ENCODE assay signal across 8 mouse cellular contexts in the genomic region with DNA sequence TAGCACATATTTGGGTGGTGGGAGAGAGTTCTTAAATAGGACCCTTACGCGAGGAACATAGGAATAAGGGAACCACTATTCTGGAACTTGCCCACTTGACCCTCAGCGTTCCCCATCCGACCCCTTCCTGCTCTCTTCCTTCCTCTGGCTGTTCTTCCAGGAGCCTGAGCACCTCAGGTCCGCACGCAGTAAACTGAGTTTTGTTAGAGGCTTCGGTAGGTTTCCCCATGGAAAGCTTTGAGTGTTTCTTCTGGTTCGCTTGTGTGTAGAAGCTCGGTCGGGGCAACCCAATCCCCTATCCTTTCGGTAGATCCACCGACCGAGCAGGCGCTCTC. TPM values are rescaled to one million over a fixed set of nuclear protein-coding genes. Genes with fewer than 3 reads are reported as not detected.
A peak's percentile ranks its signal among the peaks of the same experiment; 100 is the strongest.
DNase-seq lines count a peak whose midpoint lies in the region; ATAC-seq and TF ChIP-seq lines count a peak whose summit lies in the region.
"Had no signal": no experiment of that assay in that cellular context is flagged by ENCODE, and none has a peak within 500 bp of the region (broad histone marks: within the 10 kb centered on the region; RNA-seq: fewer than 3 reads in every experiment).

No protein-coding gene starts in this region.

- no peak for DNase-seq in lung, embryonic 14.5 days
- DNase-seq in lung, postnatal 36 days = no peak
- no peak for DNase-seq in layer of hippocampus, postnatal 14 days (ENCODE audit: low spot score in 2 of 2)

- no peak for TF ChIP-seq CTCF in lung, embryonic 14.5 days (IDR thresholded peaks at IDR 0.05; ENCODE audit: low read depth)
- TF ChIP-seq CTCF in olfactory bulb, adult 2 months (IDR thresholded peaks at IDR 0.05; ENCODE audit: insufficient read depth, low read depth, low read length) = no peak

- ATAC-seq in lung, embryonic 14.5 days (ENCODE audit: insufficient read depth) = no peak
- no peak for ATAC-seq in forebrain, embryonic 12.5 days (ENCODE audit: low FRiP score)
- no peak for ATAC-seq in limb, embryonic 12.5 days (ENCODE audit: insufficient number of reproducible peaks, insufficient read depth, low FRiP score, low TSS enrichment, low read depth)
- ATAC-seq in megakaryocyte-erythroid progenitor cell, adult 5-6 weeks (replicated peaks; ENCODE audit: low FRiP score, low TSS enrichment, poor library complexity, severe bottlenecking) = no peak

- H3K36me3 ChIP-seq in lung, embryonic 14.5 days (ENCODE audit: insufficient read depth) = no peaks in the 10 kb centered on the region
- H3K36me3 ChIP-seq in forebrain, embryonic 12.5 days (replicated peaks) = no peaks in the 10 kb centered on the region
- no peaks in the 10 kb centered on the region for H3K36me3 ChIP-seq in limb, embryonic 12.5 days

- H3K27ac ChIP-seq in lung, embryonic 14.5 days (ENCODE audit: low read depth) = no peak overlapping the region
- peak overlapping the region; percentile 100 for H3K27ac ChIP-seq in forebrain, embryonic 12.5 days
- H3K27ac ChIP-seq in limb, embryonic 12.5 days = 0 out of 2 replicates have a peak overlapping the region, but pooled peaks have one; percentile 56
- no peak overlapping the region for H3K27ac ChIP-seq in olfactory bulb, adult 2 months (ENCODE audit: insufficient read depth, low read depth, low read length)

- peak overlapping the region; percentile 95 for H3K4me2 ChIP-seq in lung, embryonic 14.5 days
- peak overlapping the region; percentile 83 for H3K4me2 ChIP-seq in forebrain, embryonic 12.5 days
- peak overlapping the region; percentile 97 for H3K4me2 ChIP-seq in limb, embryonic 12.5 days

- TF ChIP-seq POLR2A in olfactory bulb, adult 2 months (IDR thresholded peaks at IDR 0.05; ENCODE audit: insufficient read depth, low read depth, low read length) = no peak

- H3K9me3 ChIP-seq in lung, embryonic 14.5 days (ENCODE audit: low read depth, low read length) = no peaks in the 10 kb centered on the region
- no peaks in the 10 kb centered on the region for H3K9me3 ChIP-seq in forebrain, embryonic 12.5 days
- no peaks in the 10 kb centered on the region for H3K9me3 ChIP-seq in limb, embryonic 12.5 days

- WGBS in lung, embryonic 14.5 days = 5% methylated on average over 14 of the region's 14 CpGs
- WGBS in forebrain, embryonic 12.5 days = 0% methylated on average over 14 of the region's 14 CpGs
- 3% methylated on average over 14 of the region's 14 CpGs for WGBS in limb, embryonic 12.5 days
- 9% methylated on average over 14 of the region's 14 CpGs for WGBS in olfactory bulb, adult 2 months

- peak overlapping the region; percentile 56 for H3K9ac ChIP-seq in lung, embryonic 14.5 days
- H3K9ac ChIP-seq in forebrain, embryonic 12.5 days = peak overlapping the region; percentile 95
- peak overlapping the region; percentile 60 for H3K9ac ChIP-seq in limb, embryonic 12.5 days (replicated peaks)

- peak overlapping the region; percentile 66 for H3K4me3 ChIP-seq in lung, embryonic 14.5 days (ENCODE audit: low read depth, low read length)
- peak overlapping the region; percentile 67 for H3K4me3 ChIP-seq in forebrain, embryonic 12.5 days (replicated peaks)
- peak overlapping the region; percentile 67 for H3K4me3 ChIP-seq in limb, embryonic 12.5 days (replicated peaks)
- peak overlapping the region; percentile 35 for H3K4me3 ChIP-seq in olfactory bulb, adult 2 months (ENCODE audit: insufficient read depth, low read depth, low read length)
- H3K4me3 ChIP-seq: myocyte had no signal

- no peaks in the 10 kb centered on the region; the same call in 1 of the 2 replicates for H3K4me1 ChIP-seq in lung, embryonic 14.5 days (ENCODE audit: insufficient read depth)
- H3K4me1 ChIP-seq in forebrain, embryonic 12.5 days = peaks cover 31% of the 10 kb centered on the region
- H3K4me1 ChIP-seq in limb, embryonic 12.5 days (replicated peaks) = peaks cover 16% of the 10 kb centered on the region
- peaks cover 20% of the 10 kb centered on the region for H3K4me1 ChIP-seq in olfactory bulb, adult 2 months (ENCODE audit: control insufficient read depth, insufficient read depth, low read length)

- no peaks in the 10 kb centered on the region for H3K27me3 ChIP-seq in lung, embryonic 14.5 days (ENCODE audit: insufficient read depth, low read length)
- H3K27me3 ChIP-seq in forebrain, embryonic 12.5 days = no peaks in the 10 kb centered on the region
- no peaks in the 10 kb centered on the region for H3K27me3 ChIP-seq in limb, embryonic 12.5 days

RNA-seq across cellular contexts. Expression of gene A930004D18Rik, which starts 11.8 kb away (rescaled TPM):
- polyA plus RNA-seq in lung, embryonic 14.5 days (2014; fragmentation: Nextera tagmentation; extraction: Ambion mirVana) = 8.9 and 11.4 TPM in 2 replicates
- polyA plus RNA-seq in forebrain, embryonic 12.5 days (2016; fragmentation: Nextera tagmentation; extraction: Ambion mirVana) = 20.9 and 22.0 TPM in 2 replicates
- 19.9 and 20.3 TPM in 2 replicates for polyA plus RNA-seq in limb, embryonic 12.5 days (2016; fragmentation: Nextera tagmentation; extraction: Ambion mirVana)
- not detected in 2 replicates for polyA plus RNA-seq in olfactory bulb, adult 2 months (2012; ENCODE audit: insufficient read depth, insufficient read length, low replicate concordance, missing spikeins)
- total RNA-seq in megakaryocyte-erythroid progenitor cell, adult 5-6 weeks (2014; fragmentation: Nextera tagmentation) = not detected in 2 replicates
- not detected in 2 replicates for total RNA-seq in megakaryocyte-erythroid progenitor cell, adult 5-6 weeks (2017)
- total RNA-seq in layer of hippocampus, postnatal 14 days (2021) = 1 to 10 TPM; 2.9 to 4.8 TPM

RNA-seq across cellular contexts. Expression of gene Skida1, which starts 23.1 kb away (rescaled TPM):
- polyA plus RNA-seq in lung, embryonic 14.5 days (2014; fragmentation: Nextera tagmentation; extraction: Ambion mirVana) = 8.3 and 8.5 TPM in 2 replicates
- polyA plus RNA-seq in forebrain, embryonic 12.5 days (2016; fragmentation: Nextera tagmentation; extraction: Ambion mirVana) = 26.3 and 26.4 TPM in 2 replicates
- 13.9 and 14.0 TPM in 2 replicates for polyA plus RNA-seq in limb, embryonic 12.5 days (2016; fragmentation: Nextera tagmentation; extraction: Ambion mirVana)
- polyA plus RNA-seq in olfactory bulb, adult 2 months (2012; ENCODE audit: insufficient read depth, insufficient read length, low replicate concordance, missing spikeins) = not detected in 2 replicates
- not detected in 2 replicates for total RNA-seq in megakaryocyte-erythroid progenitor cell, adult 5-6 weeks (2014; fragmentation: Nextera tagmentation)
- total RNA-seq in megakaryocyte-erythroid progenitor cell, adult 5-6 weeks (2017) = not detected in 2 replicates
- total RNA-seq in layer of hippocampus, postnatal 14 days (2021) = 10 to 100 TPM; 15.4 to 16.8 TPM

RNA-seq across cellular contexts. Expression of gene H2al2a, which starts 29.0 kb away (rescaled TPM):
- not detected in 2 replicates for polyA plus RNA-seq in lung, embryonic 14.5 days (2014; fragmentation: Nextera tagmentation; extraction: Ambion mirVana)
- not detected in 2 replicates for polyA plus RNA-seq in forebrain, embryonic 12.5 days (2016; fragmentation: Nextera tagmentation; extraction: Ambion mirVana)
- not detected in 2 replicates for polyA plus RNA-seq in limb, embryonic 12.5 days (2016; fragmentation: Nextera tagmentation; extraction: Ambion mirVana)
- not detected in 2 replicates for polyA plus RNA-seq in olfactory bulb, adult 2 months (2012; ENCODE audit: insufficient read depth, insufficient read length, low replicate concordance, missing spikeins)
- not detected in 2 replicates for total RNA-seq in megakaryocyte-erythroid progenitor cell, adult 5-6 weeks (2014; fragmentation: Nextera tagmentation)
- not detected in 2 replicates for total RNA-seq in megakaryocyte-erythroid progenitor cell, adult 5-6 weeks (2017)
- not detected for total RNA-seq in layer of hippocampus, postnatal 14 days (2021)
- polyA plus RNA-seq: myocyte had no signal

RNA-seq across cellular contexts. Expression of gene Mllt10, which starts 29.3 kb away (rescaled TPM):
- polyA plus RNA-seq in lung, embryonic 14.5 days (2014; fragmentation: Nextera tagmentation; extraction: Ambion mirVana) = 39.1 and 46.2 TPM in 2 replicates
- polyA plus RNA-seq in forebrain, embryonic 12.5 days (2016; fragmentation: Nextera tagmentation; extraction: Ambion mirVana) = 61.7 and 76.8 TPM in 2 replicates
- polyA plus RNA-seq in limb, embryonic 12.5 days (2016; fragmentation: Nextera tagmentation; extraction: Ambion mirVana) = 67.7 and 77.6 TPM in 2 replicates
- 433 TPM in 1 of 2 replicates, not detected in the other for polyA plus RNA-seq in olfactory bulb, adult 2 months (2012; ENCODE audit: insufficient read depth, insufficient read length, low replicate concordance, missing spikeins)
- total RNA-seq in megakaryocyte-erythroid progenitor cell, adult 5-6 weeks (2014; fragmentation: Nextera tagmentation) = 124 and 133 TPM in 2 replicates
- total RNA-seq in megakaryocyte-erythroid progenitor cell, adult 5-6 weeks (2017) = 71.4 and 79.9 TPM in 2 replicates
- 10 to 100 TPM; 51.0 to 63.0 TPM for total RNA-seq in layer of hippocampus, postnatal 14 days (2021)

Comparison
In these comparisons a context has a peak if more than half of its experiments do, and no peak if none do; other contexts are left out.
1. H3K27ac ChIP-seq: peak in forebrain, embryonic 12.5 days (single experiment) and limb, embryonic 12.5 days (single experiment); none in lung, embryonic 14.5 days (single experiment) and olfactory bulb, adult 2 months (single experiment).
2. Peak in every context shown above with its lines, with median percentiles within 50 percentile points of each other: H3K4me2 ChIP-seq, H3K4me3 ChIP-seq and H3K9ac ChIP-seq.